Mouse (Mus musculus) neural tube, embryonic 12.5 days (tissue): ENCODE results near the gene Rps19bp1. TPM values are rescaled to one million over a fixed set of nuclear protein-coding genes. Genes with fewer than 3 reads are reported as not detected.

Experiments
- ATAC-seq: fragments of 200-750 bp; cut with Nextera tagmentation; 2 replicates; pipeline ENCODE4 v1.8.0; 2017; ENCODE audit warnings: low read depth, mild to moderate bottlenecking, moderate TSS enrichment, moderate library complexity; ENCODE audit not compliant: low FRiP score
- H3K27ac ChIP-seq: fragments of 300-500 bp; sonication (generic); 2 replicates; pipeline ENCODE4 v1.5.1; 2016
- H3K27me3 ChIP-seq: fragments of 300-500 bp; sonication (generic); replicated peaks from 2 replicates; pipeline ENCODE4 v1.6.1; 2016; ENCODE audit warnings: mild to moderate bottlenecking
- H3K36me3 ChIP-seq: fragments of 300-500 bp; sonication (generic); 2 replicates; pipeline ENCODE4 v1.6.1; 2016; ENCODE audit warnings: mild to moderate bottlenecking
- H3K4me1 ChIP-seq: fragments of 300-500 bp; sonication (generic); 2 replicates; pipeline ENCODE4 v1.6.1; 2016
- H3K4me2 ChIP-seq: fragments of 300-500 bp; sonication (generic); replicated peaks from 2 replicates; pipeline ENCODE4 v1.6.1; 2016; ENCODE audit warnings: mild to moderate bottlenecking
- H3K4me3 ChIP-seq: fragments of 300-500 bp; sonication (generic); 2 replicates; pipeline ENCODE4 v1.5.1; 2016
- H3K9ac ChIP-seq: fragments of 300-500 bp; sonication (generic); 2 replicates; pipeline ENCODE4 v1.6.1; 2016; ENCODE audit warnings: mild to moderate bottlenecking
- H3K9me3 ChIP-seq: fragments of 300-500 bp; sonication (generic); 2 replicates; pipeline ENCODE4 v1.6.1; 2016; ENCODE audit warnings: mild to moderate bottlenecking
- WGBS: fragments of 180-500 bp; shearing (Covaris S2); methylation state at CpG from one replicate; pipeline ENCODE4 v1.1.7; 2016; 5-methylcytosine and 5-hydroxymethylcytosine counted together
- polyA plus RNA-seq: library from polyadenylated mRNA; unstranded; fragments of >200 nt; fragmentation: Nextera tagmentation; extraction: Ambion mirVana; gene quantifications from 2 replicates; pipeline ENCODE4 v1.2.1, GENCODE M21; 2016

The Rps19bp1 gene
- polyA plus RNA-seq, 1 experiment from 2014 or later = 63.9 TPM

DNA sequence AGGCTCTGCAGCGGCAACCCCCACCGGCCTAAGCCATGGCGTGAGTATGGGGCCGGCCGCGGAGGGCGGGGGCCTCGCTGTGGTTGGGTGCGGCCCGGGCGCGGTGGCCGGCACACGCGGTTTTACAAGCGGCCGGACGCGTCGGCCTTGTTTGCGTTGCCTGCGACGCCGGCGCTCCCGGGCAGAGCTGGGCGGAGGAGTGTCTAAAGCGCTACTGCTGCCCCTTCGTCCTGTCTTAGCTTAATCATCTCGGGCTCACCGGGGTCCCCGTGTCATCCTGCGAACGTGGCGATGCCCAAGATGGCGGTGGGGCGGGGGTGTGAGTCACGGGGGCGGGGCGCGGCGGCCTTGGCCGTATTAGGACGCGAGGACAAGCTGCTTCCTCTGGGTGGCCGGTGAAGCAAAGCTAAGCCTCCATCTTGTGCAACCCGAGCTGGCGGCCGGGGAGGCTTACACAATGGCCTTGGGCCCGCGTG, 8.4 kb downstream of the Rps19bp1 start:
- Histone ChIP-seq H3K4me1 (peaks cover 33% of the 10 kb centered on the region), H3K9me3 (no peaks in the 10 kb centered on the region), H3K27ac (peak overlapping the region; percentile 95), H3K4me3 (peak overlapping the region; percentile 100), H3K27me3 (no peaks in the 10 kb centered on the region), H3K4me2 (peak overlapping the region; percentile 98), H3K36me3 (peaks cover 48% of the 10 kb centered on the region), H3K9ac (peak overlapping the region; percentile 100)
- WGBS = under 1% methylated on average over 51 of the region's 51 CpGs
- peak; percentile 41 for ATAC-seq

DNA sequence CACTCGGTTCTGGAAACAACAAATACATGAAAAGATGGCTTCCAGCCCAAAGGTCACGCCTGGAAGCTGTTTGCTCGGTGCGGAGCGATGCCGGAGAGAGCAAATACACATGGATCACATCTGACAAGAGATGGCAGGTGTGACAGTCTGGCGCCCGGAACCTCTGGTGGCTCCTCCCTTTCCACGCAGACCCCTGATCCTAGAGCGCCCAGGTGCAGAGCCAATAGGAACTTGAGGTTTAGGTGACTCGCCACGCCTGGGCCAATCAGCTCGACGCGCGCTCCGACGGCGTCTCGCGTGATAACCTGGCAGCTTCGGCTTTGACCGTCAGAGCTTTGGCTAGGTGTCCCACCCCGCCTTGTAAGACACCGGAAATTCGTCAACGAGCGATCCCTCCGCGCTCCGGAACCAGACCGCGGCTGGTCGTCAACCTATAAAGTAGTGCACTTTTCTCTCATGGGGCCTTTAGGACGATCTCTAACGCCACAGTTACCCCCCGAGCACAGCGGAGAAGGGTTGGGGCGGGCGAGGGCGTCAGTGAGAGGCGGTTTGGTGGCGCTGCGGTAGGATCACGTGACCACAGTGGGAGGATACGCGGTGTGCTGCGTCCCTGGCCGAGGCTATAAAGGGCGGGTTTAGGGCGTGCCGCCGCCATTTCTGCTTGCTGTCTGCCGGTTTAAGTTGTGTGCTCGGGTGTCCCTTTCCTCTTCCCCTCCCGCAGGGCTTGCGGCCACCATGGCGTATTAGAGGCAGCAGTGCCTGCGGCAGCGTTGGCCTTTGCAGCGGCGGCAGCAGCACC, 9.1 kb downstream of the Rps19bp1 start, which contains the start of gene Atf4:
Gene Atf4, plus strand, starts transcription at position 338 of the 799 bp plus-strand sequence.
- Histone ChIP-seq H3K4me1 (peaks cover 33% of the 10 kb centered on the region), H3K9me3 (no peaks in the 10 kb centered on the region), H3K9ac (peak within 1 kb of the TSS; percentile 100), H3K4me3 (peak within 1 kb of the TSS; percentile 100), H3K36me3 (peaks cover 48% of the 10 kb centered on the region), H3K27ac (peak within 1 kb of the TSS; percentile 95), H3K4me2 (peak within 1 kb of the TSS; percentile 98), H3K27me3 (no peaks in the 10 kb centered on the region)
- WGBS = under 1% methylated on average over 62 of the region's 62 CpGs
- peak; percentile 96 for ATAC-seq

DNA sequence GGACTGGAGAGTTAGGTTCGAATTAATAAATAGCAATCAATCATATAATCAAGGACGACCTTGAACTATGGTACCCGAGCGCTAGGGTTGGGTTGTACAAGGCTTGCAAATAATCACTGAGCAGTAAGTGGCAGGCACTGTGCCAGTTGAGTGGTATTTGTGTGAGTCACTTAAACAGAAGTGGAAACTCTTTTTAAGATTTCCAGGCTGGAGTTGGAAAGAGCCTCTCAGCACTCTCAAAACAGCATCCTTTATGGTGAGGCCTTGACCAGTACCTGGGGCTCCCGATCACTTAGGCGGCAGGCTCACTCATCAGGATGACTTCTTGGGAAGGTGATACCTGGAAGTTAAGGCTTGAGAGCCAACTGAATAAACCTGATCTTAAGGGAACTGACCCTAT, 9.9 kb downstream of the Rps19bp1 start:
- H3K9me3 ChIP-seq = no peaks in the 10 kb centered on the region
- H3K9ac ChIP-seq = peak overlapping the region; percentile 74
- H3K4me2 ChIP-seq = peak overlapping the region; percentile 98
- no peak for ATAC-seq
- H3K4me1 ChIP-seq = peaks cover 33% of the 10 kb centered on the region
- WGBS = 56% methylated on average over 6 of the region's 6 CpGs
- H3K4me3 ChIP-seq = peak overlapping the region; percentile 100
- H3K36me3 ChIP-seq = peaks cover 50% of the 10 kb centered on the region
- peak overlapping the region; percentile 95 for H3K27ac ChIP-seq
- no peaks in the 10 kb centered on the region for H3K27me3 ChIP-seq

DNA sequence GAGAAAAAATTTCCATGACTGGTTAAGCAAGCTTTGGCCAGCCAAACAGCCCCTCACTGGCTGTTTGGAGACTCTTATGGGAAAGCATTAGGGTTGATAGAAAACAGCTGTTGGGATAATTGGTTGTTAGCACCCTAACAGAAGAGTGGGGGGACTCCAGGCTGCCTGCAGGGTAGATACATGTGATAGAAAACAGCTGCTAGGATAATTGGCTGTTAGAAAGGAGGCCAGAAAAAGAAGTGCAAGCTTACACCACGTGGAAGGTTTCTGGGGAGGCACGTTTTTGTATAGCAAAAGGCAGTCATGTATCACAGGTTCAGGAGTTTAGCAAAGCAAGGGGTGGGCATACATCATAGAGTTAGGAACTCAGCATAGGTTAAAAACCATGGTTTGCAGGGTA, 10.6 kb downstream of the Rps19bp1 start:
- no peak overlapping the region for H3K4me3 ChIP-seq
- H3K27ac ChIP-seq = no peak overlapping the region
- peaks cover 50% of the 10 kb centered on the region for H3K36me3 ChIP-seq
- H3K27me3 ChIP-seq = no peaks in the 10 kb centered on the region
- WGBS = 49% methylated on average over 2 of the region's 2 CpGs
- peak overlapping the region; percentile 98; the same call in 1 of the 2 replicates for H3K4me2 ChIP-seq
- H3K9ac ChIP-seq = no peak overlapping the region
- peaks cover 33% of the 10 kb centered on the region for H3K4me1 ChIP-seq
- no peaks in the 10 kb centered on the region for H3K9me3 ChIP-seq
- ATAC-seq = no peak

- H3K4me3 ChIP-seq = no peak overlapping the region
- peaks cover 11% of the 10 kb centered on the region; the same call in 1 of the 2 replicates for H3K4me1 ChIP-seq
- no peak overlapping the region for H3K4me2 ChIP-seq
- no peak overlapping the region for H3K27ac ChIP-seq
- 92% methylated on average over 6 of the region's 6 CpGs for WGBS
- H3K27me3 ChIP-seq = no peaks in the 10 kb centered on the region
- peaks cover 54% of the 10 kb centered on the region for H3K36me3 ChIP-seq
- H3K9ac ChIP-seq = no peak overlapping the region
- no peak for ATAC-seq
- H3K9me3 ChIP-seq = no peaks in the 10 kb centered on the region
Observed at GRCm38 (mm10) chr15:80250586-80250985, 13.5 kb downstream of the Rps19bp1 start.

DNA sequence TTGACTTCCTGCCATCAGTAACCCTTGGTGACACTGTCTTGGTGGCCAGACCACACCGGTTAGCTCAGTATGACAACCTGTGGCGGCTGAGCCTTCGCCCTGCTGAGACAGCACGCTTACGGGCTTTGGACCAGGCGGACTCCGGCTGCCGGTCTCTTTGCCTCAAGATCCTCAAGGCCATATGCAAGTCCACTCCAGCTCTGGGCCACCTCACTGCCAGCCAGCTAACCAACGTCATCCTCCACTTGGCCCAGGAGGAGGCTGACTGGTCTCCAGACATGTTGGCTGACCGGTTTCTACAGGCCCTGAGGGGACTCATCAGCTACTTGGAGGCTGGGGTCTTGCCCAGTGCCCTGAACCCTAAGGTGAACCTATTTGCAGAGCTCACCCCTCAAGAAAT, 14.4 kb downstream of the Rps19bp1 start:
- Histone ChIP-seq H3K4me2 (no peak overlapping the region), H3K9me3 (no peaks in the 10 kb centered on the region), H3K27me3 (no peaks in the 10 kb centered on the region), H3K4me3 (no peak overlapping the region), H3K36me3 (peaks cover 59% of the 10 kb centered on the region), H3K9ac (no peak overlapping the region), H3K4me1 (peaks cover 11% of the 10 kb centered on the region; the same call in 1 of the 2 replicates), H3K27ac (no peak overlapping the region)
- 95% methylated on average over 10 of the region's 10 CpGs for WGBS
- ATAC-seq = no peak

DNA sequence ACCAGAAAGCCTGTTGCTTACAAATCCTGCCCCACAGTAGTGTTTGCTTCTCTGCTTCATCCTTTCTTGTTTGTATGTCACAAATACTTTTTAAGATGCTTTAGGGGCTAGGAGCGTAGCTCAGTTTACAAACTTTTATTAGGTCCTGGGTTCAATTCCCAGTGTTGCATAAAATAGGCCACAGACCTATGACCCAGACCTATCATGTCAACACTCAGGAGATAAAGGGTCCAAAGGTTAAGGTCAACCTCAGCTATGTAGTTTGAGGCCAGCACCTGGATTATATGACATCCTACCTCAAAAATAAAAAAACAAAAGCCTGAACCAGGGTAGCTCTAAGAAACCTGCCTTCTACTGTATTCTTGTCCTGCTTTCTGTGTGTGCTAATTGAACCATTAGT, 15.5 kb downstream of the Rps19bp1 start:
- Histone ChIP-seq H3K4me1 (peaks cover 2% of the 10 kb centered on the region; the same call in 1 of the 2 replicates), H3K9me3 (no peaks in the 10 kb centered on the region), H3K4me2 (no peak overlapping the region), H3K36me3 (peaks cover 68% of the 10 kb centered on the region), H3K4me3 (no peak overlapping the region), H3K27ac (no peak overlapping the region), H3K27me3 (no peaks in the 10 kb centered on the region), H3K9ac (no peak overlapping the region)
- WGBS = 97% methylated on average over 1 of the region's 1 CpGs
- ATAC-seq = no peak

- Histone ChIP-seq H3K27me3 (no peaks in the 10 kb centered on the region), H3K36me3 (peaks cover 72% of the 10 kb centered on the region), H3K4me2 (no peak overlapping the region), H3K4me1 (no peaks in the 10 kb centered on the region), H3K9me3 (no peaks in the 10 kb centered on the region), H3K4me3 (no peak overlapping the region), H3K9ac (no peak overlapping the region), H3K27ac (no peak overlapping the region)
- no peak for ATAC-seq
- WGBS = 95% methylated on average over 12 of the region's 12 CpGs
Observed at GRCm38 (mm10) chr15:80248135-80248534, 16.0 kb downstream of the Rps19bp1 start.

DNA sequence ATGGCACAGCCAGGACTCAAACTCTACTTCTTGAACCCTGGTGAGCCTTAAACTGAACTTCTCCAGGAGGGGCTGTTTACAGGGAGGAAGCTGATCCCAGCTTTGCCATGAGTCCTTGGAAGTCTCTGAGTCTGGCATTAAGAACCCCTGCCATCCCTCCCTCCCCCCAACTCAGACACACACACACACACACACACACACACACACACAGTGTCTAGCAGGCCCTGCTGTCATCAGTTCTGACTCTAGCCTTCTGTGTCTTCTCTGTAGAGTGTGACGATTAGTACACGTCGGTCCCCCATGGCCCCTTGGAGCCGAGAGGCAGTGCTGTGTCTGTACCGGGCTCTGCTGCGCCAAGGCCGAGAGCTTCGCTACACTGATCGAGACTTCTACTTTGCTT, 28.6 kb downstream of the Rps19bp1 start, which contains the start of gene AC140267.1:
Gene AC140267.1, plus strand, starts transcription at position 301 of the 400 bp plus-strand sequence.
- no peak within 1 kb of the TSS for H3K27ac ChIP-seq
- 97% methylated on average over 9 of the region's 9 CpGs for WGBS

GRCm38 (mm10) chr15:80233733-80234509, 30.2 kb downstream of the Rps19bp1 start, which contains the start of gene Mief1:
Gene Mief1 (plus strand): TSS chr15:80234018.
- WGBS = under 1% methylated on average over 67 of the region's 67 CpGs
- peak within 1 kb of the TSS; percentile 86 for H3K9ac ChIP-seq
- H3K4me2 ChIP-seq = peak within 1 kb of the TSS; percentile 86
- peak within 1 kb of the TSS; percentile 94 for H3K4me3 ChIP-seq
- no peaks in the 10 kb centered on the region for H3K27me3 ChIP-seq
- H3K27ac ChIP-seq = peak within 1 kb of the TSS; percentile 71
- H3K4me1 ChIP-seq = peaks cover 11% of the 10 kb centered on the region
- peak; percentile 96 for ATAC-seq
- peaks cover 31% of the 10 kb centered on the region for H3K36me3 ChIP-seq
- no peaks in the 10 kb centered on the region for H3K9me3 ChIP-seq

More for the DNA sequence above, 28.6 kb downstream of the Rps19bp1 start, which contains the start of gene AC140267.1:
- Histone ChIP-seq H3K27me3 (no peaks in the 10 kb centered on the region), H3K36me3 (peaks cover 39% of the 10 kb centered on the region), H3K4me2 (peak within 1 kb of the TSS; percentile 86), H3K9ac (peak within 1 kb of the TSS; percentile 86), H3K4me1 (peaks cover 11% of the 10 kb centered on the region), H3K9me3 (no peaks in the 10 kb centered on the region), H3K4me3 (peak within 1 kb of the TSS; percentile 94)
- no peak for ATAC-seq

DNA sequence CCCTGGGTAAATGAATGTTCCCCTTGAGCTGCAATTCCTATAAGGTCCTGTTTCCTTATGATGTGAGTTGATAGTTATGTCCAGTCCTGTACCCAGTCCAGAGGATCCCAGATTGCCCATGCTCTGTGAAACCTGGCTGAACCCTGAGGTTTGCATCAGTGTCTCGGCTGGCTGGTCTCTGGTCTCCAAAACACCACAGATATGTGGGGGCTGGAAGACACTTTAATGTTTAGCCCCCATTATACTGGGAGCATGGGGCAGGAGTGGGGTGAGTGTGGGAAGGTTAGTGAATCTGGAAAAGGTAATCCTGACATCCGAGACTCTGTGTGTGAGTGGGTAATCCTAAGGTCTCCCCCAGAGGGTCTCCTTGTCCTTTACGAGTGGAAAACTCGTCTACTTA, 31.1 kb downstream of the Rps19bp1 start:
- Histone ChIP-seq H3K4me3 (no peak overlapping the region), H3K9ac (no peak overlapping the region), H3K27me3 (no peaks in the 10 kb centered on the region), H3K4me1 (peaks cover 11% of the 10 kb centered on the region), H3K9me3 (no peaks in the 10 kb centered on the region), H3K4me2 (peak overlapping the region; percentile 86), H3K36me3 (peaks cover 22% of the 10 kb centered on the region), H3K27ac (0 out of 2 replicates have a peak overlapping the region, but pooled peaks have one; percentile 1)
- peak; percentile 5; the same call in 1 of the 2 replicates for ATAC-seq
- WGBS = 69% methylated on average over 4 of the region's 4 CpGs

GRCm38 (mm10) chr15:80232331-80232730, 31.8 kb downstream of the Rps19bp1 start:
- H3K9ac ChIP-seq = no peak overlapping the region
- H3K4me2 ChIP-seq = no peak overlapping the region
- peaks cover 11% of the 10 kb centered on the region for H3K4me1 ChIP-seq
- no peak for ATAC-seq
- peaks cover 18% of the 10 kb centered on the region for H3K36me3 ChIP-seq
- H3K27me3 ChIP-seq = no peaks in the 10 kb centered on the region
- H3K4me3 ChIP-seq = no peak overlapping the region
- H3K27ac ChIP-seq = no peak overlapping the region
- 43% methylated on average over 2 of the region's 2 CpGs for WGBS
- H3K9me3 ChIP-seq = no peaks in the 10 kb centered on the region
